Mouse (Mus musculus) forebrain, embryonic 13.5 days (tissue): ENCODE data around the gene Foxn3. TPM values are rescaled to one million over a fixed set of nuclear protein-coding genes. Genes with fewer than 3 reads are reported as not detected.

Experiments used
- ATAC-seq: fragments of 200-750 bp; cut with Nextera tagmentation; 2 replicates; pipeline ENCODE4 v1.8.0; 2017
- H3K27ac ChIP-seq: fragments of 300-500 bp; sonication (generic); 2 replicates; pipeline ENCODE4 v1.5.1; 2015; ENCODE audit warnings: inconsistent platforms, mild to moderate bottlenecking, moderate library complexity
- H3K27me3 ChIP-seq: fragments of 300-500 bp; sonication (generic); 2 replicates; pipeline ENCODE4 v1.6.1; 2015; ENCODE audit warnings: mild to moderate bottlenecking, inconsistent platforms
- H3K36me3 ChIP-seq: fragments of 300-500 bp; sonication (generic); 2 replicates; pipeline ENCODE4 v1.6.1; 2015; ENCODE audit warnings: mild to moderate bottlenecking, inconsistent platforms; ENCODE audit not compliant: poor library complexity, severe bottlenecking
- H3K4me1 ChIP-seq: fragments of 300-500 bp; sonication (generic); 2 replicates; pipeline ENCODE4 v1.6.1; 2015; ENCODE audit warnings: inconsistent platforms
- H3K4me2 ChIP-seq: fragments of 300-500 bp; sonication (generic); 2 replicates; pipeline ENCODE4 v1.6.1; 2015; ENCODE audit warnings: inconsistent platforms, mild to moderate bottlenecking, moderate library complexity
- H3K4me3 ChIP-seq: fragments of 300-500 bp; sonication (generic); 2 replicates; pipeline ENCODE4 v1.5.1; 2015; ENCODE audit warnings: mild to moderate bottlenecking, inconsistent platforms
- H3K9ac ChIP-seq: fragments of 300-500 bp; sonication (generic); 2 replicates; pipeline ENCODE4 v1.6.1; 2015; ENCODE audit warnings: mild to moderate bottlenecking, inconsistent platforms
- H3K9me3 ChIP-seq: fragments of 300-500 bp; sonication (generic); replicated peaks from 2 replicates; pipeline ENCODE4 v1.6.1; 2016; ENCODE audit warnings: inconsistent platforms
- WGBS: fragments of 180-500 bp; shearing (Covaris S2); methylation state at CpG from one replicate; pipeline ENCODE4 v1.1.7; 2015; 5-methylcytosine and 5-hydroxymethylcytosine counted together
- polyA plus RNA-seq: library from polyadenylated mRNA; unstranded; fragments of >200 nt; fragmentation: Nextera tagmentation; extraction: Ambion mirVana; gene quantifications from 2 replicates; pipeline ENCODE4 v1.2.1, GENCODE M21; 2015

Foxn3 gene
- polyA plus RNA-seq, 1 experiment from 2014 or later, result 83.5 TPM

- Histone ChIP-seq H3K9ac (no peak overlapping the region), H3K9me3 (no peaks in the 10 kb centered on the region), H3K4me2 (no peak overlapping the region), H3K4me1 (peaks cover 39% of the 10 kb centered on the region), H3K4me3 (no peak overlapping the region), H3K27me3 (no peaks in the 10 kb centered on the region), H3K36me3 (no peaks in the 10 kb centered on the region), H3K27ac (no peak overlapping the region)
- no peak for ATAC-seq
- WGBS, result 95% methylated on average over 8 of the region's 8 CpGs
These were observed 206.7 kb downstream of the Foxn3 start for GRCm38 (mm10) chr12:99356660-99357059.

GRCm38 (mm10) chr12:99353692-99354091, 209.7 kb downstream of the Foxn3 start:
- no peak overlapping the region for H3K27ac ChIP-seq
- no peak overlapping the region for H3K4me2 ChIP-seq
- no peaks in the 10 kb centered on the region for H3K27me3 ChIP-seq
- no peaks in the 10 kb centered on the region for H3K36me3 ChIP-seq
- no peak overlapping the region for H3K9ac ChIP-seq
- 88% methylated on average over 11 of the region's 11 CpGs for WGBS
- peaks cover 48% of the 10 kb centered on the region for H3K4me1 ChIP-seq
- no peak overlapping the region for H3K4me3 ChIP-seq
- H3K9me3 ChIP-seq, result no peaks in the 10 kb centered on the region
- no peak for ATAC-seq

DNA sequence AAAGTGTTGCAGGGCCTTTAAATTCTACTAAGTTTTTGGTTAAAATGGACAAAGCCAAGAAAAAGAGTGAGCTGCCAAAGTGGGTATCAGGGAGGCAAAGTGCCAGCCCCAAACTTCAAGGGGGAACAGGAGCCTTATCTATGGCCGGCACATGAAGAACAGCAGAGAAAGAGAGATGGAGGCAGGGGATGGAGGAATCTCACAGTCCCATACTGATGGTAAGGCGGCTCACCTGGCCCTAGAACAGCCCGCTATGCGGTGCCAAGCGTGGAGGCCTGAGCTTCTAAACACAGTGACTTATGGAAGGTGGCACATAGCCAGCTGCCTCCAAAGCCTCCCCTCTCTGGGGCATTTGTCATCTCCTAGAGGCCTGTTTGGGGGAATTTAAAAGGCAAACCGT, 210.8 kb downstream of the Foxn3 start:
- Histone ChIP-seq H3K4me2 (no peak overlapping the region), H3K4me1 (peaks cover 55% of the 10 kb centered on the region), H3K27ac (no peak overlapping the region), H3K9me3 (no peaks in the 10 kb centered on the region), H3K36me3 (no peaks in the 10 kb centered on the region), H3K4me3 (no peak overlapping the region), H3K27me3 (no peaks in the 10 kb centered on the region), H3K9ac (no peak overlapping the region)
- 85% methylated on average over 6 of the region's 6 CpGs for WGBS
- no peak for ATAC-seq

DNA sequence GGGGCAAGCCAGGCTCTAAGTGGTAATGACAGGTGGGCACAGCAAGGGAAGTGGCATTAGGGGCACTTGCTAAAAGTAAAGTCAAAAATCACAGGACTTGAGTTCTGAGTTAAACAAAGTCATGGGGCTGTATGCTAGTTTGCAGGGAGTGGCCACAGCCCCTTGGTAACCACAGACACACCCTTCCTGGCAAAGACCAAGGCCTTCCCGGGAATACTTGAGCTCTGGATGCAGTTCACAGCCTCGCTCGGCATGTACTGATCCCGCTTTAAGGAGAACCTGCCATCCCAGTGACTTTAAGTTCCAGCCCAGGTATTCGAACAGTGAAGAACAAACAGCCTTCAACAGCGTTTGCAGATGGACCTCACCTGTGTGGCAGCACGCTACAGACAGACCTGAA, 211.2 kb downstream of the Foxn3 start:
- 89% methylated on average over 7 of the region's 7 CpGs for WGBS
- ATAC-seq, result no peak
- Histone ChIP-seq H3K9ac (no peak overlapping the region), H3K27me3 (no peaks in the 10 kb centered on the region), H3K9me3 (no peaks in the 10 kb centered on the region), H3K4me1 (peaks cover 55% of the 10 kb centered on the region), H3K36me3 (no peaks in the 10 kb centered on the region), H3K4me2 (no peak overlapping the region), H3K27ac (no peak overlapping the region), H3K4me3 (no peak overlapping the region)

DNA sequence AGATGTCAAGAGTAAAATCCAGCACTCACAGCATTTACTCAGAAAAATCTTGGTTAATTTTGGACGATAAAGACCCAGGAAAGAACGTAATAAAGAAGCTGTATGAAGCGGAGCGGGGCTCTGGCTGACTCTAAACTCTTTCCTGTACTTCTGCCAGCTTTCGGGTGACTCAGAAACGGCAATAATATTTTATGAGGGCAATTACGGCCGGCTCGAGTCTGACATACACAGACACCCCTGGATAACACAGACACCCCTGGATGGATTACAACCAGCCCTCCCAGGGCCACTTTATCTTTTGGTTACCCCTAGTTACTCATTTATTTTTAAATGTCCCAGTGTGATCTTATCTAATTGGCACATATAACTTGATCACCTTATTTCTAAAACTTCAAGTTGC, 211.7 kb downstream of the Foxn3 start:
- Histone ChIP-seq H3K36me3 (no peaks in the 10 kb centered on the region), H3K27me3 (no peaks in the 10 kb centered on the region), H3K9ac (no peak overlapping the region), H3K27ac (no peak overlapping the region), H3K4me1 (peaks cover 54% of the 10 kb centered on the region), H3K4me3 (no peak overlapping the region), H3K4me2 (no peak overlapping the region), H3K9me3 (no peaks in the 10 kb centered on the region)
- ATAC-seq, result no peak
- WGBS, result 85% methylated on average over 9 of the region's 9 CpGs

DNA sequence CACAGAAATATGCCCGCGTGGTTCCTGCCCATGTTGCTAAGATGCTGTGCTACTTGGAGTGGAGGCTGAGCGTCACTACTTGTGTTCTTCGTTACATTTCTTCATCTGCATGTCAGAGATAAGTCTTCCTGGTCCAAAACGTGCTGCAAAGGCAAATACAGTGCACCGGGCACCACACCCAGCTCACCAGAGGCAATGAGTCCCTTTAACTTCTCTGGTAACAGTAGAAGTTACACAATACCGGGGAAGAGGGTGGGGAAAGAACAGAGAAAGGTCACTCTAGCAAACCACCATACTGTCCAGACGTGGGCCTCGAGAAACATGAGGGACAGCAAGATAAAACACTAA, 213.8 kb downstream of the Foxn3 start:
- peaks cover 69% of the 10 kb centered on the region for H3K4me1 ChIP-seq
- H3K36me3 ChIP-seq, result no peaks in the 10 kb centered on the region
- H3K4me2 ChIP-seq, result no peak overlapping the region
- no peak for ATAC-seq
- H3K9ac ChIP-seq, result no peak overlapping the region
- peak overlapping the region; percentile 31; the same call in 1 of the 2 replicates for H3K27ac ChIP-seq
- H3K9me3 ChIP-seq, result no peaks in the 10 kb centered on the region
- no peaks in the 10 kb centered on the region for H3K27me3 ChIP-seq
- H3K4me3 ChIP-seq, result no peak overlapping the region
- 91% methylated on average over 9 of the region's 9 CpGs for WGBS

DNA sequence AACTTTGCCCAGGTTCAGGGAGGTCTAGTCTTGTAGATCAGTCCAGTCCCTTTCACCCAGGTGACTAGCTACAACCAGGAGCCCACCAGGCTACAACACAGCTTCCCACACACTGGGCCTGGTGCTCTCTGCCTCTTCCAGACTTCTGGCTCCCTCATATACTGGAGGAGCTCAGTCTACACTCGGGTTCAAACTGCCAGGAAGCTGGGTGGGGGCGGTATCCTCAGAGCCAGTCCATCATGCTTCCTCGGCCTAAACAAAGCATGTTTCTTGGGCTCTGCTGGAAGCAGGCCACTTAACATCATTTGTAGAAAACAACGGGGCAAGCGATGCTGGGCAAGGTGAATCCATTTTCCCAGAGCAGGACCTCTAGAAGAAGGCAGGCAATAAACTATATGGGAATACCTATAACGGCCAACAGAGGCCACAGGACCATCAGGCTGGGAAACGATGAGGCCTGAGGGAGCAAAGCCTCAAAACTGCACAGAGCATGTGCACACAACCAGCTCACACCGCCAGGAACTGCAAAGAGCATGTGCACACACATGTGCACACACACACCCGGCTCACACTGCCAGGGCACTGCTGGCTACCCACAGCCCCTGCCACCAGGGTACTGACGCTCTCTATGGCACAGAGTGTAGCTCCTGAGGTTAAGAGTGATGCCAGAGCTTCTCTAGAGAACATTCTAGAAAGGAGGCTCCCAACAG, 214.3 kb downstream of the Foxn3 start:
- no peak for ATAC-seq
- Histone ChIP-seq H3K4me1 (peaks cover 69% of the 10 kb centered on the region), H3K9ac (peak overlapping the region; percentile 27; the same call in 1 of the 2 replicates), H3K4me2 (no peak overlapping the region), H3K27me3 (no peaks in the 10 kb centered on the region), H3K9me3 (no peaks in the 10 kb centered on the region), H3K36me3 (no peaks in the 10 kb centered on the region), H3K4me3 (no peak overlapping the region), H3K27ac (peak overlapping the region; percentile 31; the same call in 1 of the 2 replicates)
- 65% methylated on average over 10 of the region's 10 CpGs for WGBS

GRCm38 (mm10) chr12:99347512-99347911, 215.9 kb downstream of the Foxn3 start:
- H3K4me1 ChIP-seq, result peaks cover 65% of the 10 kb centered on the region
- H3K27ac ChIP-seq, result no peak overlapping the region

DNA sequence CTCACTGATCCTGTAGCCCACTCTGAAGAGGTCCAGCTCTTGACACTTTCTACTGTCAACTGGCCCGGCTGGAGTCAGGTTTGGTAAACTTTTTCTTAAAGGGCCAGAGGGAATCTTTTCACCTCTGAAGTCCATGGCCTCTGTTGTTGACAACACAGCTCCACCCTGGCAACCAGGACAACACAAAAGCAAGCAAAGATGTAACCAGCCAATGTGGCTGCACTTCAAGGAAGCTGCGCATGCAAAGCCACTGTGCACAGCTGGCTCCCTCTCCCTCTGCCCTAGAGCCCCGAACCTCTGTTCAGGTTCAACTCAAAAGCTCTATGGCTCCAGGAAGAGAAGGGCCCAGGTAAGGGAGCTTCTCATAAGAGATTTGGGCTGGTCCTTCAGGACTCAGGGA, 216.4 kb downstream of the Foxn3 start:
- H3K27me3 ChIP-seq, result no peaks in the 10 kb centered on the region
- no peak overlapping the region for H3K9ac ChIP-seq
- H3K27ac ChIP-seq, result no peak overlapping the region
- H3K9me3 ChIP-seq, result no peaks in the 10 kb centered on the region
- ATAC-seq, result no peak
- H3K4me3 ChIP-seq, result no peak overlapping the region
- WGBS, result 75% methylated on average over 3 of the region's 3 CpGs
- no peaks in the 10 kb centered on the region for H3K36me3 ChIP-seq
- H3K4me2 ChIP-seq, result no peak overlapping the region
- peaks cover 65% of the 10 kb centered on the region for H3K4me1 ChIP-seq

More at GRCm38 (mm10) chr12:99347512-99347911, 215.9 kb downstream of the Foxn3 start:
- no peak overlapping the region for H3K4me2 ChIP-seq
- WGBS, result 74% methylated on average over 3 of the region's 3 CpGs
- ATAC-seq, result no peak
- no peaks in the 10 kb centered on the region for H3K36me3 ChIP-seq
- H3K4me3 ChIP-seq, result no peak overlapping the region
- H3K9me3 ChIP-seq, result no peaks in the 10 kb centered on the region
- H3K27me3 ChIP-seq, result no peaks in the 10 kb centered on the region
- no peak overlapping the region for H3K9ac ChIP-seq

- H3K27ac ChIP-seq, result peak overlapping the region; percentile 7; the same call in 1 of the 2 replicates
- no peak overlapping the region for H3K9ac ChIP-seq
- no peaks in the 10 kb centered on the region for H3K27me3 ChIP-seq
- H3K36me3 ChIP-seq, result 0 out of 2 replicates have a peak, but pooled peaks cover 8% of the 10 kb centered on the region
- no peak overlapping the region for H3K4me2 ChIP-seq
- peaks cover 80% of the 10 kb centered on the region for H3K4me1 ChIP-seq
- ATAC-seq, result no peak
- WGBS, result 79% methylated on average over 4 of the region's 4 CpGs
- H3K4me3 ChIP-seq, result no peak overlapping the region
- H3K9me3 ChIP-seq, result no peaks in the 10 kb centered on the region
These were observed 218.1 kb downstream of the Foxn3 start for GRCm38 (mm10) chr12:99345323-99345722.

DNA sequence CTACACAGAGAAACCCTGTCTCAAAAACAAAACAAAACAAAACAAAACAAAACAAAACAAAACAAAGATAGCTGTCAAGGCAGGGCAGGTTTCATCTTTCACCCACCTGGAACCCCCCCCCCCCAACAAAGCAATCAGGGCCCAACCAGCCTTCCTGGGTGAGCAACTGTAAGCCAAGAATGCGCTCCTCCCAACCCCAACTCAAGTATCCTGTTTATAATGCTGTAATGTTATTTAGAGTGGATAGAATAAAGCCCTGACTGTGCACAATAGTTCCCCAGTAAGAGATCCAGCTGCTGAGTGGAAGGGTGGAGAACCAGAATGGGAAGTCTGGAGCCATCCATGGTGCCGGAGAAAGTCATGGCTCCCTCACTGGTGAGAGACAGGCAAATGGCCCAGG, 220.0 kb downstream of the Foxn3 start:
- no peak overlapping the region for H3K4me2 ChIP-seq
- H3K36me3 ChIP-seq, result 0 out of 2 replicates have a peak, but pooled peaks cover 9% of the 10 kb centered on the region
- 100% methylated on average over 2 of the region's 2 CpGs for WGBS
- H3K27ac ChIP-seq, result no peak overlapping the region
- H3K9ac ChIP-seq, result no peak overlapping the region
- no peak for ATAC-seq
- H3K27me3 ChIP-seq, result no peaks in the 10 kb centered on the region
- H3K9me3 ChIP-seq, result no peaks in the 10 kb centered on the region
- no peak overlapping the region for H3K4me3 ChIP-seq
- H3K4me1 ChIP-seq, result peaks cover 80% of the 10 kb centered on the region

DNA sequence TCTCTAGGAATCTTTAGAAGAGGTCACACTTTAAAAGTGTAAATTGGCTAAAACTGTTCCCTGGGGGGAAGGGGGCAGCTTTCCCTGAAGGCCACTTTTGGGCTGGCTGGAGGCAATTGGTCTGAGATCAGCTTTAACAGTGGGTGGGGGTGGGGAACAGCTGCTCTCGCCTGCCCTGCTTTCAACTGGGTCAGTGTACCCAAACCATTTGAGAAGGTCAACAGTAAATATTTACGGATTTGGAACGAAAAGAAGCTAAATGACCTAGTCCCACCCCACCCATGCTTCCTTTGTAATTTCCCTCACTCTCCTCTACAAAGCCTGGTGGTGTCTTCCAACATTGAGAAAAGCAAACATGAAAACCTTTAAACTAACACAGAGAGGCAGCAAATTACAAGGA, 221.2 kb downstream of the Foxn3 start:
- Histone ChIP-seq H3K27me3 (no peaks in the 10 kb centered on the region), H3K36me3 (peaks cover 12% of the 10 kb centered on the region; the same call in 1 of the 2 replicates), H3K9me3 (no peaks in the 10 kb centered on the region), H3K4me1 (peaks cover 78% of the 10 kb centered on the region), H3K4me2 (no peak overlapping the region), H3K9ac (no peak overlapping the region), H3K4me3 (no peak overlapping the region), H3K27ac (peak overlapping the region; percentile 35)
- 10% methylated on average over 3 of the region's 3 CpGs for WGBS
- no peak for ATAC-seq

DNA sequence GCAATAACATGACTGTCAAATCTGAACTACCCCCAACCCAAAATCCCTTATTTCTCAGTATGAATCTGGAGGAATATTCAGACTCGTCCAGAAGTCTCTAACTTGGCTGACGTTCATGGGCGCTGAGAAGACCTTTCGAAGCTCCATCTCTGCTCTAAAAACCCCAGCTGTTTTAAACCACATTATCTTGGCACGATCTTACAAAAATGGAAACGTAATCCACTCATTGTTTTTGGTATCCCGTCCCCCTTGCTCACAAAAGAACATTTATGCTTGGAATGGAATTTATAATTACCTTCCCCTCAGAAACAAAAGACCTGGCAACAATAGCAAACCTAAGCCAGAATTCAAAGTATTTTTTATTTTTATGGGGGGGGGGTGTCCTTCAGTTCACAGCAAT, 221.6 kb downstream of the Foxn3 start:
- Histone ChIP-seq H3K36me3 (peaks cover 12% of the 10 kb centered on the region; the same call in 1 of the 2 replicates), H3K4me3 (no peak overlapping the region), H3K9ac (no peak overlapping the region), H3K27me3 (no peaks in the 10 kb centered on the region), H3K4me2 (no peak overlapping the region), H3K27ac (peak overlapping the region; percentile 98), H3K9me3 (no peaks in the 10 kb centered on the region), H3K4me1 (peaks cover 79% of the 10 kb centered on the region)
- 11% methylated on average over 7 of the region's 7 CpGs for WGBS
- ATAC-seq, result no peak
